Mouse (Mus musculus) embryonic facial prominence, embryonic 11.5 days (tissue): ENCODE measurements around the gene Fras1. TPM values are rescaled to one million over a fixed set of nuclear protein-coding genes. Genes with fewer than 3 reads are reported as not detected.
A peak's percentile ranks its signal among the peaks of the same experiment; 100 is the strongest.

Experiments used
- ATAC-seq: fragments of 200-750 bp; cut with Nextera tagmentation; replicated peaks from 2 replicates; pipeline ENCODE4 v1.8.0; 2017; ENCODE audit warnings: low read depth; ENCODE audit not compliant: insufficient number of reproducible peaks, low FRiP score, low TSS enrichment
- DNase-seq: peaks from one replicate; pipeline ENCODE4 v3.0.0-alpha.2; 2015; ENCODE audit warnings: low spot score
- H3K27ac ChIP-seq: fragments of 300-500 bp; sonication (generic); replicated peaks from 2 replicates; pipeline ENCODE4 v1.5.1; 2014; ENCODE audit warnings: mild to moderate bottlenecking, low read depth, low read length, control low read depth
- H3K27me3 ChIP-seq: fragments of 300-500 bp; sonication (generic); 2 replicates; pipeline ENCODE4 v1.6.1; 2014; ENCODE audit warnings: mild to moderate bottlenecking, low read length, moderate library complexity, mixed read lengths; ENCODE audit not compliant: control insufficient read depth, insufficient read depth
- H3K36me3 ChIP-seq: fragments of 300-500 bp; sonication (generic); replicated peaks from 2 replicates; pipeline ENCODE4 v1.6.1; 2014; ENCODE audit warnings: low read depth, mild to moderate bottlenecking, low read length, moderate library complexity, mixed read lengths; ENCODE audit not compliant: control insufficient read depth, insufficient read depth
- H3K4me1 ChIP-seq: fragments of 300-500 bp; sonication (generic); 2 replicates; pipeline ENCODE4 v1.6.1; 2014; ENCODE audit warnings: low read length, mixed read lengths; ENCODE audit not compliant: control insufficient read depth, insufficient read depth
- H3K4me2 ChIP-seq: fragments of 300-500 bp; sonication (generic); 2 replicates; pipeline ENCODE4 v1.6.1; 2014; ENCODE audit warnings: low read depth, mild to moderate bottlenecking, control low read depth, low read length, moderate library complexity
- H3K4me3 ChIP-seq: fragments of 300-500 bp; sonication (generic); 2 replicates; pipeline ENCODE4 v1.5.1; 2014; ENCODE audit warnings: low read depth, low read length, control low read depth
- H3K9ac ChIP-seq: fragments of 300-500 bp; sonication (generic); replicated peaks from 2 replicates; pipeline ENCODE4 v1.6.1; 2014; ENCODE audit warnings: mild to moderate bottlenecking, control low read depth, low read length
- H3K9me3 ChIP-seq: fragments of 300-500 bp; sonication (generic); replicated peaks from 2 replicates; pipeline ENCODE4 v1.6.1; 2016; ENCODE audit warnings: mild to moderate bottlenecking, low read length, inconsistent platforms, mixed read lengths; ENCODE audit not compliant: control insufficient read depth
- WGBS: fragments of 180-500 bp; shearing (Covaris S2); extraction: QIAGEN DNeasy Blood & Tissue Kit; methylation state at CpG from one replicate; pipeline ENCODE4 v1.1.7; 2014; 5-methylcytosine and 5-hydroxymethylcytosine counted together
- polyA plus RNA-seq: library from polyadenylated mRNA; unstranded; fragments of >200 nt; fragmentation: Nextera tagmentation; extraction: Ambion mirVana; gene quantifications from 2 replicates; pipeline ENCODE4 v1.2.1, GENCODE M21; 2014

Gene Fras1
- polyA plus RNA-seq, 1 experiment from 2014 or later = 15.3 TPM

DNA sequence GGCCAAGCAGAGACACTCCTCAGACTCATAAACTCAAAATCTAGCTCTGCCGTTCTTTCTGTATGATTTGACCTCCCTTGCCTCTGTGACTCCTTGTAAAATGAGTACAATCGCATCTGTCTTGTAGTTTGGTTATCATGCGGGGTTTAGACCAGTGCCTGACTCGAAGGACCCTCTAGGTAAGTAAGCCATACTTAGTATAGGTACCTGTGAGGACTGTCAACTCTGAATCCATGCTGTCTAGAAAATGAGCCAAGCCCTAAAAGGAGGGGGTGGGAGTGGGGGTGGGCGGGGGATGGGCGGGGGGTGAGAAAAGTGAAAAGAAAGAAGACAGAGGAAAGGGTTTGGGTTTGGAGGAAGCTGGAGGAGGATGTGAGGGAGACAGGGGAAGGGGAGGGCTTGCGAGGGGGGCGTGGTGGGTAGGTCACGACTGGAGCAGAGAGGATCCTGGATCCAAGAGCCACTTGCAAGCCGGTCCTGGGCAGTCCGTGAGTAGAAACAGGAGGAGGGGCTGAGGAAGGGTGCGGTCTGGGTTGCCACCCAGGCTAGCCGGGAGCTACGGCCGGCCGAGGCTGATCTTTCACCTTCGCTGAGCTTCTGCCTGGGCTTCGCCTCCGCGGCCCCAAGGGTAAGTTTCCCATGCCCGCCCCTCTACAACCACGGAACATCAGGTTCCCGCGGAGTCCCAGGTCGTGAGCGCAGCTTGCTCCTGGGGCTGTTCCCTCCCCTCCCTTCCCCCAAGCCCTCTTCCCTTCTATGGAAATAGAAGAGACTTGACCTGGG, 419.4 kb downstream of the Fras1 start, which contains the start of gene Anxa3:
Gene Anxa3 (plus strand): TSS at position 404 of the 783 bp plus-strand sequence.
- no peaks in the 10 kb centered on the region for H3K27me3 ChIP-seq
- peak; percentile 36 for DNase-seq
- no peak within 1 kb of the TSS for H3K27ac ChIP-seq
- peak within 1 kb of the TSS; percentile 54 for H3K9ac ChIP-seq
- WGBS = 11% methylated on average over 24 of the region's 26 CpGs
- no peaks in the 10 kb centered on the region for H3K9me3 ChIP-seq
- peak; percentile 79 for ATAC-seq
- H3K4me3 ChIP-seq = peak within 1 kb of the TSS; percentile 37
- no peaks in the 10 kb centered on the region for H3K4me1 ChIP-seq
- no peaks in the 10 kb centered on the region for H3K36me3 ChIP-seq
- H3K4me2 ChIP-seq = peak within 1 kb of the TSS; percentile 60

GRCm38 (mm10) chr5:96793953-96794635, 420.3 kb downstream of the Fras1 start:
- ATAC-seq (no peak), DNase-seq (no peak)
- Histone ChIP-seq H3K36me3 (no peaks in the 10 kb centered on the region), H3K9ac (no peak overlapping the region), H3K4me1 (no peaks in the 10 kb centered on the region), H3K4me3 (no peak overlapping the region; the same call in 1 of the 2 replicates), H3K9me3 (no peaks in the 10 kb centered on the region), H3K27me3 (no peaks in the 10 kb centered on the region), H3K4me2 (no peak overlapping the region), H3K27ac (no peak overlapping the region)
- 57% methylated on average over 10 of the region's 10 CpGs for WGBS

- Histone ChIP-seq H3K4me1 (no peaks in the 10 kb centered on the region), H3K9me3 (no peaks in the 10 kb centered on the region), H3K9ac (no peak overlapping the region), H3K4me2 (no peak overlapping the region), H3K36me3 (no peaks in the 10 kb centered on the region), H3K4me3 (no peak overlapping the region), H3K27ac (no peak overlapping the region), H3K27me3 (no peaks in the 10 kb centered on the region)
- WGBS = 69% methylated on average over 1 of the region's 1 CpGs
- DNase-seq (no peak), ATAC-seq (no peak)
These were observed 422.0 kb downstream of the Fras1 start for GRCm38 (mm10) chr5:96795752-96796151.

- ATAC-seq (no peak), DNase-seq (no peak)
- Histone ChIP-seq H3K4me3 (no peak overlapping the region), H3K4me1 (no peaks in the 10 kb centered on the region), H3K9ac (no peak overlapping the region), H3K27ac (no peak overlapping the region), H3K9me3 (no peaks in the 10 kb centered on the region), H3K36me3 (no peaks in the 10 kb centered on the region), H3K4me2 (no peak overlapping the region), H3K27me3 (no peaks in the 10 kb centered on the region)
- 91% methylated on average over 6 of the region's 6 CpGs for WGBS
These were observed 423.7 kb downstream of the Fras1 start for GRCm38 (mm10) chr5:96797465-96797864.

- Histone ChIP-seq H3K9me3 (no peaks in the 10 kb centered on the region), H3K4me2 (no peak overlapping the region), H3K27me3 (no peaks in the 10 kb centered on the region), H3K36me3 (no peaks in the 10 kb centered on the region), H3K4me3 (no peak overlapping the region), H3K4me1 (no peaks in the 10 kb centered on the region), H3K27ac (no peak overlapping the region), H3K9ac (no peak overlapping the region)
- ATAC-seq = no peak
- no peak for DNase-seq
- WGBS = 90% methylated on average over 9 of the region's 9 CpGs
These were observed 425.4 kb downstream of the Fras1 start for GRCm38 (mm10) chr5:96799165-96799564.

- Histone ChIP-seq H3K27me3 (no peaks in the 10 kb centered on the region), H3K9ac (no peak overlapping the region)
- ATAC-seq = no peak
These were observed 426.2 kb downstream of the Fras1 start for GRCm38 (mm10) chr5:96799969-96800368.

GRCm38 (mm10) chr5:96802185-96802584, 428.4 kb downstream of the Fras1 start:
- Histone ChIP-seq H3K4me2 (no peak overlapping the region), H3K9me3 (no peaks in the 10 kb centered on the region), H3K27me3 (no peaks in the 10 kb centered on the region), H3K4me3 (no peak overlapping the region), H3K36me3 (no peaks in the 10 kb centered on the region), H3K9ac (no peak overlapping the region), H3K27ac (no peak overlapping the region), H3K4me1 (no peaks in the 10 kb centered on the region; the same call in 1 of the 2 replicates)
- DNase-seq = no peak
- WGBS = 23% methylated on average over 7 of the region's 7 CpGs
- ATAC-seq = no peak

More at GRCm38 (mm10) chr5:96799969-96800368, 426.2 kb downstream of the Fras1 start:
- Histone ChIP-seq H3K36me3 (no peaks in the 10 kb centered on the region), H3K4me3 (no peak overlapping the region), H3K9me3 (no peaks in the 10 kb centered on the region), H3K4me1 (no peaks in the 10 kb centered on the region; the same call in 1 of the 2 replicates), H3K4me2 (no peak overlapping the region), H3K27ac (no peak overlapping the region)
- WGBS = 90% methylated on average over 9 of the region's 9 CpGs
- DNase-seq = no peak

- Histone ChIP-seq H3K27ac (no peak overlapping the region), H3K9ac (no peak overlapping the region), H3K4me1 (no peaks in the 10 kb centered on the region; the same call in 1 of the 2 replicates), H3K9me3 (no peaks in the 10 kb centered on the region), H3K4me3 (no peak overlapping the region), H3K4me2 (no peak overlapping the region), H3K27me3 (no peaks in the 10 kb centered on the region), H3K36me3 (no peaks in the 10 kb centered on the region)
- DNase-seq (no peak), ATAC-seq (no peak)
- 52% methylated on average over 3 of the region's 3 CpGs for WGBS
These were observed 429.3 kb downstream of the Fras1 start for GRCm38 (mm10) chr5:96803091-96803490.
